Mouse (Mus musculus) liver, embryonic 11.5 days (tissue): ENCODE results near the gene Mis18a. TPM values are rescaled to one million over a fixed set of nuclear protein-coding genes. Genes with fewer than 3 reads are reported as not detected.
A peak's percentile ranks its signal among the peaks of the same experiment; 100 is the strongest.

Experiments
- ATAC-seq: fragments of 200-750 bp; cut with Nextera tagmentation; replicated peaks from 2 replicates; pipeline ENCODE4 v1.8.0; 2017; ENCODE audit warnings: moderate number of reproducible peaks, mild to moderate bottlenecking, moderate TSS enrichment, moderate library complexity; ENCODE audit not compliant: low FRiP score
- DNase-seq: peaks from one replicate; pipeline ENCODE4 v3.0.0-alpha.2; 2017; ENCODE audit warnings: low spot score
- H3K27ac ChIP-seq: fragments of 300-500 bp; sonication (generic); 2 replicates; pipeline ENCODE4 v1.5.1; 2014; ENCODE audit warnings: mild to moderate bottlenecking, low read depth, low read length, control low read depth
- H3K27me3 ChIP-seq: fragments of 300-500 bp; sonication (generic); replicated peaks from 2 replicates; pipeline ENCODE4 v1.6.1; 2014; ENCODE audit warnings: low read length, mixed read lengths; ENCODE audit not compliant: control insufficient read depth, insufficient read depth
- H3K36me3 ChIP-seq: fragments of 300-500 bp; sonication (generic); 2 replicates; pipeline ENCODE4 v1.6.1; 2014; ENCODE audit warnings: mild to moderate bottlenecking, low read length, moderate library complexity, mixed read lengths; ENCODE audit not compliant: control insufficient read depth, insufficient read depth
- H3K4me1 ChIP-seq: fragments of 300-500 bp; sonication (generic); replicated peaks from 2 replicates; pipeline ENCODE4 v1.6.1; 2014; ENCODE audit warnings: low read length, mixed read lengths; ENCODE audit not compliant: control insufficient read depth, insufficient read depth
- H3K4me2 ChIP-seq: fragments of 300-500 bp; sonication (generic); 2 replicates; pipeline ENCODE4 v1.6.1; 2014; ENCODE audit warnings: mild to moderate bottlenecking, control low read depth, moderate library complexity
- H3K4me3 ChIP-seq: fragments of 300-500 bp; sonication (generic); 2 replicates; pipeline ENCODE4 v1.5.1; 2014; ENCODE audit warnings: low read depth, low read length, control low read depth
- H3K9ac ChIP-seq: fragments of 300-500 bp; sonication (generic); 2 replicates; pipeline ENCODE4 v1.6.1; 2014; ENCODE audit warnings: low read depth, low read length, control low read depth
- H3K9me3 ChIP-seq: fragments of 300-500 bp; sonication (generic); 2 replicates; pipeline ENCODE4 v1.6.1; 2016; ENCODE audit warnings: low read length, inconsistent platforms, mixed read lengths; ENCODE audit not compliant: control insufficient read depth
- WGBS: fragments of 180-500 bp; shearing (Covaris S2); extraction: QIAGEN DNeasy Blood & Tissue Kit; methylation state at CpG from one replicate; pipeline ENCODE4 v1.1.7; 2014; 5-methylcytosine and 5-hydroxymethylcytosine counted together
- polyA plus RNA-seq: library from polyadenylated mRNA; unstranded; fragments of >200 nt; fragmentation: Nextera tagmentation; extraction: Ambion mirVana; gene quantifications from 2 replicates; pipeline ENCODE4 v1.2.1, GENCODE M21; 2014

The Mis18a gene
- 78.1 and 81.0 TPM in 2 replicates for polyA plus RNA-seq

DNA sequence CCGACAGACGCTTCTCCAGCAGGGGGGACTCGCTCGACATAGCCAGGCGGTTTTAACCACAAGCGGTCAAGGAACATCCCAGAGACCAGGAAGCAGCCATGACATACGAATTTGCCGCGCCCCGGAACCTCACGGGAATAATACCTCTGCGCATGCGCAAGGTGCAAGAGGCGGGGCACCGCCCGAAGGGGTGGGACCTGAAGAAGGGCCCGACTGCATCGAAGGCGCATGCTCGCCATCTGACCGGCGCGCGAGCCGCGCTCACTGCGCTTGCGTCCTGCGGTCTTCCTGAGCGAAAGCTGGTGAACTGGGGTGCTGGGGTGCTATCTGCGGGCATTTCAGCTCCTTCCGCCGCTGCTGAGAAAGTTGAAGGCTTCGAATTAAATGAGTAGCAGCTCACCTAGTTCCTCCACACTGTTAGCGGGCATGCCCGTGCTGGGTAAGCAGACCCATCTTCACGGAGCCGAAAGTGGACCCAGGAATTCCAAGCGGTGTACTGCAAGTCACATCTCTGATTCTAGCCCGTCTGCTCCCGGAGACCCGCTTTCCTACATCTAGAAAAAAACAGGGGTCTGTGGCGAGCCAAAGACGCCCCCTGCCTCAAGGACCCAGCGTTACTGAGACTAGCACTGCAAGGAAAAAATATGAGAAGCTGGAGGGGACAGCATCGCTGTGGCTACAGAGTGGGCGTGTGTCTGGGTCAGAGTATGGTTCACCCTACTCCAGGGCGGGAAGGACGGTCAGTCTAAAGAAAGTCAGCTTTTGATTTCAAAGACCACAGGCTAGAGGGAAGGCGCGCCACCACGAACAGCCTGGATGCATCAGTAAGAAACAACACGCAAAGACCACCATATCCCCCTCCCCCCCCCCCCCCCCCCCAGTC is at the start of gene Mis18a:
TSS of gene Mis18a (minus strand) at position 172 of the 883 bp plus-strand sequence.
- DNase-seq: peak; percentile 94
- Histone ChIP-seq H3K27me3 (no peaks in the 10 kb centered on the region), H3K4me1 (peaks cover 9% of the 10 kb centered on the region), H3K4me2 (peak within 1 kb of the TSS; percentile 93), H3K9me3 (peaks cover 2% of the 10 kb centered on the region; the same call in 1 of the 2 replicates), H3K27ac (peak within 1 kb of the TSS; percentile 54; the same call in 1 of the 2 replicates), H3K9ac (peak within 1 kb of the TSS; percentile 91), H3K36me3 (no peaks in the 10 kb centered on the region; the same call in 1 of the 2 replicates), H3K4me3 (peak within 1 kb of the TSS; percentile 98)
- peak; percentile 94 for ATAC-seq
- 2% methylated on average over 53 of the region's 53 CpGs for WGBS

DNA sequence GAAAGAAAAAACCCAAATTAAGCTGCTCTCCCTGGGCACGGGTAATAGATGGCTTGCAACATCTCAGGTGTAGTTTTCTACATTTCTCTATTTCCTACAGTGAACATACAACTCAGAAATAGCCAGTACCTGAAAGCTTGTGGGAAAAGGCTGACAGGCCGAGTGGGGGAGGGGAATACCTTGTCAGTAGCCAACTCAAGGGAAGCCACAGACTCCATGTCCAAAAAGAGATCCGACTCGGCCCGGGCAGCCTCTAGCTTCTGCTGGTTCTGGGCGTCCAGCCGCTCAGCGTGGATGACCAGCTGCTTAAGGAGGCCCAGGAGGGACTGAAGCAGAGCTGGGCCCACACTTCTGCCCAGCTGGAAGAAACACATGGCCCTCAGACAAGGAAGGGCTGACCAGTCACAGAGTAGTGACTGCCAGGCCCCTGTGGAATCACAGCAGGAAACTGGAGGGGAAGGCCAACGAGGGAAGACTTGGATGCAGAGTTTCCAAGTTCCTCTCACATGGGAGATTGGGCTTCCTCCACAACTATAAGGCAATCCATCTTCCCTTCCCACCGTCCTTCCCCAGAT is 48.8 kb upstream of the Mis18a start:
- Histone ChIP-seq H3K27me3 (0 out of 2 replicates have a peak, but pooled peaks cover 2% of the 10 kb centered on the region), H3K4me2 (no peak overlapping the region), H3K27ac (no peak overlapping the region), H3K4me3 (no peak overlapping the region), H3K4me1 (no peaks in the 10 kb centered on the region), H3K9me3 (no peaks in the 10 kb centered on the region), H3K9ac (no peak overlapping the region), H3K36me3 (peaks cover 38% of the 10 kb centered on the region)
- 85% methylated on average over 10 of the region's 10 CpGs for WGBS
- DNase-seq (no peak), ATAC-seq (no peak)

DNA sequence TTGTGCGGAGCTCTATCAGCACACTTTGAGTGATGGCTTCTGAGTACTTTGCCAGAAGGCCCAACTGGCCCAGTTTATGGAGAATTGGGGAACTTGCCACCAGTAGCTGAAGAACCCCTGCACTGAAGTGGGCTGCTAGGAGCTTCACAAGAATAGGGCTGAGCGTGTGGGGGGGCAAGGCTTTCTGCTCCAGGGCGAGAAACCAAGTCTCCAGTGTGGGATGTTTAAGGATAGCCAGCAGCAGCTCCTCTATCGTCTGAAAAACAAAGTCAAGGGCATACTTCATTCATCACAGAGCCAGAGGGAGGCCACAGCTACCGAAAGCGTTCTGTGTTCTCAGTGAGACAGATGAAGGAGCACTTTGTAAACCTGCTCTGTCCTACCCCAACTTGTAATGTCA is 47.4 kb upstream of the Mis18a start:
- DNase-seq (no peak), ATAC-seq (no peak)
- Histone ChIP-seq H3K4me3 (no peak overlapping the region), H3K9ac (no peak overlapping the region), H3K9me3 (no peaks in the 10 kb centered on the region), H3K27ac (no peak overlapping the region), H3K27me3 (0 out of 2 replicates have a peak, but pooled peaks cover 2% of the 10 kb centered on the region), H3K36me3 (peaks cover 33% of the 10 kb centered on the region), H3K4me2 (no peak overlapping the region), H3K4me1 (no peaks in the 10 kb centered on the region)
- WGBS: 92% methylated on average over 6 of the region's 6 CpGs

DNA sequence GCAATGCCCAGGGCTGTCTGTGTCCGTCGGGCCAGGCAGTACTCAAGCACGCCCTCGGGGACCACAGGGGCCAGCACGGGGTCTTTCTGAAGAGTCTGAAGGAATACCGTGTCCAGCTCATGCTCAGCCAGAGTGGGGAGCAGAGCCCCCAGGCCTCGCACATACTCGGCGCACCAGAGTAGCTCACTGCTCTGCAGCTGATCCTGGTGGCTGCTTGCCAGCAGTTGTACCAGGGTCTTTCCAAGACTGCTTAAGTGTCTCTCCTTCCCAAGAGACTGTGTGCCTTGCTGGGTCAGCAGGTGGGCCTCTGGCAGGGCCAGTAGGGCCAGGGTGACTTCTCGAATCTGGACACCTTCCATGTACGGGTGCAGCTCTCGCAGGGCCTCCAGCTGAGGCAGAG is 47.0 kb upstream of the Mis18a start:
- DNase-seq (no peak), ATAC-seq (no peak)
- H3K36me3 ChIP-seq: peaks cover 37% of the 10 kb centered on the region
- H3K27ac ChIP-seq: no peak overlapping the region
- H3K4me3 ChIP-seq: no peak overlapping the region
- no peak overlapping the region for H3K4me2 ChIP-seq
- 92% methylated on average over 12 of the region's 12 CpGs for WGBS
- no peaks in the 10 kb centered on the region for H3K4me1 ChIP-seq
- 0 out of 2 replicates have a peak, but pooled peaks cover 2% of the 10 kb centered on the region for H3K27me3 ChIP-seq
- H3K9ac ChIP-seq: no peak overlapping the region
- no peaks in the 10 kb centered on the region for H3K9me3 ChIP-seq

DNA sequence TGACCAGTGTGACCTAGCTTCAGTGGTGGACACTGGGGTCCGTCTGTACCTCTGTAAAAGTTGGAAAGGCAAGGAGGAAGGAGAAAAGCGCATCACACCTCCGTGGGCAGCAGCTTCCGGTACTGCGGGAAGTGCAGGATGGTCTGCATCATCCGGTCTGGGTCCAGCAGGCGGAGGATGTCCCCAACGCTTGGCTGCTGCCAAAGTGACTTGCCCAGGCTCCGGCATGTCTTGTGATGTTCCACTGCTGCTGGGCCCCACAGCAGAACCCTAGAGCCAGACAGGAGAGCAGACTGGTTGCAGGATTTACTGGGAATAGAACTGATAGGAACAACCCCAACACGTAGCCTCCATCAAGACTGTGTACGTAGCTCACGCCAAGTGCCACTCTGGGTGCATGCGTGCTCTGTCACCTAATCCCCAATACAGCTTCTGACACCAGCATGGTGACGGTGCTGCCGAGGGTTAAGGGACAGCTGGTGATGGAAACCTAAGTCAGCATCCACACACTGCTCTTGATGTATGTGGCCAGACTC is 39.8 kb upstream of the Mis18a start:
- DNase-seq (no peak), ATAC-seq (no peak)
- H3K4me3 ChIP-seq: no peak overlapping the region
- H3K9me3 ChIP-seq: no peaks in the 10 kb centered on the region
- 93% methylated on average over 15 of the region's 15 CpGs for WGBS
- H3K4me2 ChIP-seq: no peak overlapping the region
- no peaks in the 10 kb centered on the region for H3K27me3 ChIP-seq
- H3K27ac ChIP-seq: no peak overlapping the region
- H3K36me3 ChIP-seq: peaks cover 37% of the 10 kb centered on the region
- H3K9ac ChIP-seq: no peak overlapping the region
- 0 out of 2 replicates have a peak, but pooled peaks cover under 1% of the 10 kb centered on the region for H3K4me1 ChIP-seq

DNA sequence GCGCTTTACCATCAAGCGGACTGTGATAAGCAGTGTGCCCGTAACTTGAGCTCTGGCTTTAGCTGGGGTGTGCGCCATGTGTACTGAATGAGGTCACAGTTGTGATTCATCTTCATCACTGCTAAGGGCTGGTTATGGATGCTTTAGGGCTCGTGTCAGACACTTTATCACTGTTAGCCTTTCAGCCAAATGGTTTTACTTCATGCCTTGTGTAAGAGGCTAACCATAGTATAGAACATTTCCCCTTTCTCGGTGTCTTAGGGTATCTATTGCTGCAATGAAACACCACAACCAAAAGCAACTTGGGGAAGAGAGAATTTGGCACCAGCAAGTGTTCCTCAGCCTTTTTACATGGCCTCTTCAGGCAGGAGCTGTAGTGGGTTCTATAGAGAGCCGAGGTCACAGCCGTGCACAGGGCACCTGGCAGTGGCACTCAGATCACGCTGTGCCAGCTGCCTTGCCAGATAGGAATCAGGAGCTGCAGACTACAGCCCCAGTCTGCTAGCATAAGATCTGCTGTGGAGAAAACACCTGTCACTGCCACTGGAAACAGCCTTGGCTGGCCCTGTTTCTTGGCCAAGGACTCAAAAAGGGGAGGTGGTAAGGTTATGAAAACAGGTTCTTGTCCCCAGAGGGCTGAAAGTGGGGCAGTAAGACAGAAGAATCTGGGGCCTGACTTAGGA is 38.1 kb upstream of the Mis18a start:
- no peak overlapping the region for H3K9ac ChIP-seq

DNA sequence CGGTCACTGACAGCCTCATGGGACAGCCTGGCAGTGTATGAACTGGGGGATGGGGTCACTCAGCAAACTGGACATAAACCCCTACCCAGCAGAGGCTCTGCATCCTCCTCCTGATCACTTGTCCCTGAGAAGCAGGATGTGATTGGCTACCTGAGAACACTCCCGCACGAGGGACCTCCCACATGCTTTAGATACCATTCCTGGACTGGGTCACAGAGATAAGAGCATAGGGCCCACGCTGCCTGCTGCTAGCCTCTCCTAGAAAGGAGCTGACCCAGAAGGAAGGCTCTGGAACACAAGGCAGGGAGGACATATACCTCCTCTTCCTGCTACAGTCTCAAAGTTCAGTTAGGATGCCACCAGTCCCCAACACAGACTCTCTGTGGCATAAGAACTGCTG is 33.3 kb upstream of the Mis18a start:
- no peaks in the 10 kb centered on the region for H3K27me3 ChIP-seq
- 23% methylated on average over 4 of the region's 4 CpGs for WGBS
- no peak overlapping the region for H3K4me3 ChIP-seq
- H3K4me1 ChIP-seq: peaks cover 25% of the 10 kb centered on the region
- no peaks in the 10 kb centered on the region for H3K9me3 ChIP-seq
- H3K36me3 ChIP-seq: peaks cover 15% of the 10 kb centered on the region
- peak overlapping the region; percentile 40 for H3K27ac ChIP-seq
- ATAC-seq (peak; percentile 97), DNase-seq (peak; percentile 45)
- peak overlapping the region; percentile 15; the same call in 1 of the 2 replicates for H3K4me2 ChIP-seq
- peak overlapping the region; percentile 55 for H3K9ac ChIP-seq

More for the DNA sequence above, 38.1 kb upstream of the Mis18a start:
- H3K27ac ChIP-seq: no peak overlapping the region
- no peak for DNase-seq
- WGBS: 76% methylated on average over 9 of the region's 9 CpGs
- H3K4me3 ChIP-seq: no peak overlapping the region
- H3K36me3 ChIP-seq: peaks cover 33% of the 10 kb centered on the region
- H3K27me3 ChIP-seq: no peaks in the 10 kb centered on the region
- no peak overlapping the region for H3K4me2 ChIP-seq
- ATAC-seq: no peak
- peaks cover 17% of the 10 kb centered on the region for H3K4me1 ChIP-seq
- H3K9me3 ChIP-seq: no peaks in the 10 kb centered on the region

DNA sequence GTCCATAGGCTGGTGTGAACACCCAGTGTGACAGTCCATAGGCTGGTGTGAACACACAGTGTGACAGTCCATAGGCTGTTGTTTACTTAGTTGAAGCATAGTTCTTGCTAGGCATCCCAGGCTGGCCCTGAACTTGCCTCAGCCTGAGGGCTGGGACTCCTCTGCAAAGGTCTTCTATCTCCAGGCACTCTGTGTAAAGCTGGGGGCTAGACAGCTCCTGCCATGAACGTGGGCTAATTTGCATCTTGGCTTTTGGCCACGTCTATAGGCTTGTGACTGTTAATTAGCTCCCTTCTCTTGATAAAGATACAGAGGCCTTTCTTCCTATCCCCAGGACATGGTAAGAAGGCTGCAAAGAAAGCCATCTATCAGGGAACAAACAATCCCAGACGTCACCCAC is 32.1 kb upstream of the Mis18a start:
- Histone ChIP-seq H3K4me3 (no peak overlapping the region), H3K9me3 (no peaks in the 10 kb centered on the region), H3K27ac (no peak overlapping the region), H3K4me2 (no peak overlapping the region), H3K36me3 (peaks cover 13% of the 10 kb centered on the region), H3K4me1 (peaks cover 25% of the 10 kb centered on the region), H3K27me3 (no peaks in the 10 kb centered on the region), H3K9ac (no peak overlapping the region)
- ATAC-seq (no peak), DNase-seq (no peak)
- WGBS: 66% methylated on average over 3 of the region's 3 CpGs
